Comparison of ENCODE assay signal across 8 mouse cellular contexts in the genomic region with DNA sequence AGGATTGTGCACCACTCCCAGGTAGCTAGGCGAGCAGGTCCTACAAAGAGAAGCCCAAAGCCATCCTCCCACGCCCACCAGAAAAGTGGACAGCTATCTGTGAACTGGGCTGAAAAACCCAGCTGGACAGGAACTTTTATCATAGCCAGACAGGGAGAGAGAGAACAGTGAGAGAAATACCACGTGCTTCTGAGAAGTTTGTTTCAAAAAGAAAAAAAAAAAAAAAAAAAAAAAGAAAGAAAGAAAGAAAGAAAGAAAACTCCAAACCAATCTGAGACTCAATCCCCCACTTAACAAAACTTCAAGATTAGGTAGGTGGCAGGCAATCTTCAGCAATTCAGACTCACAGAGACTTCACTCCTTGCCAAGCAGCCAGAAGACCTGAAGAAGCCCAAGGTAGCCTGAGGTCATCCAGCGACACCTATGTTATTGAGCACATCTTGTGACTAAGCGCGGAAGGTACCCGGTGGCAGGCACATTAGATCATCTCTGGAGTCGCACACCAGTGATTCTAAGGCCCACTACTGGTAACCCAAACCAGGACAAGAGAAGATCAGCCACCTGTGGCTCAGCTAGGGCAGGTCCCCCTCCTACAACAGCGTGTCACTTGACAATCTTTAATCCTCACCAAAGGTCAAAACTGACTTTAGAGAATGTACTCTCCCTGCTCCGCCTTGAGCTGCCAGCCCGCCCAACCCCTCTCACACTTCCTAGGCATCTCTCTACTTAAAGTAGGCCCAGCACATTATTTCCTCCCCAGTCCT.
DNase-seq lines count a peak whose midpoint lies in the region; ATAC-seq and TF ChIP-seq lines count a peak whose summit lies in the region.

No protein-coding gene starts in this region.

- H3K4me3 ChIP-seq in thymus, adult 2 months (ENCODE audit: control insufficient read depth, insufficient read depth, low read length), result peak overlapping the region; percentile 94; the same call in 1 of the 2 replicates
- H3K4me3 ChIP-seq in liver, embryonic 15.5 days (replicated peaks), result peak overlapping the region; percentile 85

- no peaks in the 10 kb centered on the region for H3K9me3 ChIP-seq in liver, embryonic 15.5 days (replicated peaks)

- H3K9ac ChIP-seq in liver, embryonic 15.5 days, result no peak overlapping the region

- TF ChIP-seq POLR2A in thymus, adult 2 months (IDR thresholded peaks at IDR 0.05; ENCODE audit: control insufficient read depth, extremely low read depth, insufficient read depth, low read length, poor library complexity), result no peak

- no peaks in the 10 kb centered on the region for H3K27me3 ChIP-seq in thymus, adult 2 months (ENCODE audit: control insufficient read depth, insufficient read depth, low read length)
- H3K27me3 ChIP-seq in liver, embryonic 15.5 days, result 0 out of 2 replicates have a peak, but pooled peaks cover 6% of the 10 kb centered on the region

- no peak for ATAC-seq in liver, embryonic 15.5 days (ENCODE audit: insufficient read depth)
- no peak for ATAC-seq in activated CD4-positive, CD25-positive, alpha-beta regulatory T cell, adult 4 months

- no peak for TF ChIP-seq CTCF in thymus, adult 2 months (IDR thresholded peaks at IDR 0.05; ENCODE audit: borderline replicate concordance, control insufficient read depth, extremely low read depth, insufficient read depth, low read length, poor library complexity)

- peaks cover 9% of the 10 kb centered on the region for H3K4me1 ChIP-seq in thymus, adult 2 months (replicated peaks; ENCODE audit: control insufficient read depth, insufficient read depth, low read length)
- H3K4me1 ChIP-seq in liver, embryonic 15.5 days (replicated peaks), result peaks cover 45% of the 10 kb centered on the region

- peak; percentile 40 for DNase-seq in cerebellum, adult 9-11 months
- no peak for DNase-seq in cerebellum, postnatal 36 days
- DNase-seq in thymus, adult 2 months, result no peak
- no peak for DNase-seq in thymus, postnatal 0 days (ENCODE audit: low spot score)
- no peak for DNase-seq in adipocyte (ENCODE audit: low spot score)
- no peak for DNase-seq in frontal cortex, postnatal 25 days (ENCODE audit: low spot score in 2 of 2)

- WGBS in thymus, adult 2 months, result 77% methylated on average over 11 of the region's 11 CpGs
- 51% methylated on average over 11 of the region's 11 CpGs for WGBS in liver, embryonic 15.5 days (ENCODE audit: insufficient replicate concordance)

- H3K4me2 ChIP-seq in liver, embryonic 15.5 days, result peak overlapping the region; percentile 95

- no peaks in the 10 kb centered on the region for H3K36me3 ChIP-seq in thymus, adult 2 months (ENCODE audit: control insufficient read depth, insufficient read depth, low read length)
- H3K36me3 ChIP-seq in liver, embryonic 15.5 days (replicated peaks), result no peaks in the 10 kb centered on the region

- no peak overlapping the region; the same call in 1 of the 2 replicates for H3K27ac ChIP-seq in thymus, adult 2 months (ENCODE audit: control insufficient read depth, insufficient read depth, low read length)
- H3K27ac ChIP-seq in liver, embryonic 15.5 days (replicated peaks), result peak overlapping the region; percentile 87
